In genomic region chr1:171065243-171065587, GRCm38 (mm10) we compare ENCODE assay signal across 8 mouse cellular contexts. TPM values are rescaled to one million over a fixed set of nuclear protein-coding genes. Genes with fewer than 3 reads are reported as not detected.
DNase-seq lines count a peak whose midpoint lies in the region; ATAC-seq lines count a peak whose summit lies in the region.
"Not testable (repeated sequence)": the region's sequence is repeated elsewhere in the genome, so short reads cannot be mapped to it uniquely, and the experiment has no call there.

No protein-coding gene starts in this region.

- H3K9ac ChIP-seq in intestine, embryonic 15.5 days; neural tube, embryonic 15.5 days (replicated peaks): not testable (repeated sequence)

- H3K36me3 ChIP-seq in heart, embryonic 10.5 days; intestine, embryonic 15.5 days; neural tube, embryonic 15.5 days: not testable (repeated sequence)

- not testable (repeated sequence) for H3K9me3 ChIP-seq in heart, embryonic 10.5 days; intestine, embryonic 15.5 days; neural tube, embryonic 15.5 days (replicated peaks)

- WGBS in heart, embryonic 10.5 days = under 1% methylated on average over 21 of the region's 35 CpGs
- WGBS in intestine, embryonic 15.5 days = 2% methylated on average over 24 of the region's 35 CpGs
- under 1% methylated on average over 23 of the region's 35 CpGs for WGBS in neural tube, embryonic 15.5 days

- peak overlapping the region; percentile 54 for H3K4me2 ChIP-seq in intestine, embryonic 15.5 days (replicated peaks)
- H3K4me2 ChIP-seq in neural tube, embryonic 15.5 days = peak overlapping the region; percentile 47

- H3K27ac ChIP-seq in heart, embryonic 10.5 days; intestine, embryonic 15.5 days; neural tube, embryonic 15.5 days (replicated peaks): not testable (repeated sequence)

- intact Hi-C loops in left cerebral cortex, postnatal 25 days (cut with DNase I) = not testable (repeated sequence)

- H3K27me3 ChIP-seq in heart, embryonic 10.5 days (ENCODE audit: insufficient read depth, poor library complexity, severe bottlenecking) = peaks cover 37% of the 10 kb centered on the region
- peaks cover 26% of the 10 kb centered on the region for H3K27me3 ChIP-seq in intestine, embryonic 15.5 days (replicated peaks)
- H3K27me3 ChIP-seq in neural tube, embryonic 15.5 days (replicated peaks) = peaks cover 45% of the 10 kb centered on the region

- not testable (repeated sequence) for H3K4me1 ChIP-seq in heart, embryonic 10.5 days; intestine, embryonic 15.5 days (replicated peaks)
- peaks cover 11% of the 10 kb centered on the region for H3K4me1 ChIP-seq in neural tube, embryonic 15.5 days

- peak; percentile 73 for DNase-seq in adrenal gland, adult 2 months
- not testable (repeated sequence) for DNase-seq in heart, embryonic 10.5 days (ENCODE audit: low spot score)
- peak; percentile 35 to 45 for DNase-seq in left cerebral cortex, postnatal 25 days (ENCODE audit: low spot score in 2 of 2)
- DNase-seq in lung, postnatal 14 days = peak; percentile 56
- DNase-seq in testis, postnatal 10 days (ENCODE audit: low spot score) = peak; percentile 81

- ATAC-seq in erythroid progenitor cell, adult 5-6 weeks (replicated peaks; ENCODE audit: low FRiP score, poor library complexity, severe bottlenecking) = peak; percentile 9; the same call in 1 of the 2 replicates
- peak; percentile 57 for ATAC-seq in intestine, embryonic 15.5 days
- ATAC-seq in neural tube, embryonic 15.5 days (ENCODE audit: low FRiP score) = peak; percentile 40

- H3K4me3 ChIP-seq in heart, embryonic 10.5 days = peak overlapping the region; percentile 51
- peak overlapping the region; percentile 35 for H3K4me3 ChIP-seq in intestine, embryonic 15.5 days (replicated peaks)
- peak overlapping the region; percentile 32 for H3K4me3 ChIP-seq in neural tube, embryonic 15.5 days (replicated peaks)

RNA-seq across cellular contexts. Expression of gene Fcgr3, which starts 0.5 kb away (rescaled TPM):
- 10 to 100 TPM; 16.4 to 17.7 TPM for total RNA-seq in adrenal gland, adult 2 months (2021)
- polyA plus RNA-seq in adrenal gland, adult 2 months (2012; rRNA removed) = 5.4 and 5.5 TPM in 2 replicates
- total RNA-seq in erythroid progenitor cell, adult 5-6 weeks (2015; ENCODE audit: low replicate concordance) = 78.6 and 80.1 TPM in 2 replicates
- total RNA-seq in erythroid progenitor cell, adult 5-6 weeks (2017; ENCODE audit: low replicate concordance) = 29.8 and 53.5 TPM in 2 replicates
- polyA plus RNA-seq in heart, embryonic 10.5 days (2016; fragmentation: Nextera tagmentation; extraction: Ambion mirVana) = 1.3 and 4.1 TPM in 2 replicates
- 14.0 and 14.7 TPM in 2 replicates for polyA plus RNA-seq in intestine, embryonic 15.5 days (2015; fragmentation: Nextera tagmentation; extraction: Ambion mirVana)
- total RNA-seq in left cerebral cortex, postnatal 25 days (2021) = 10 to 100 TPM; 13.8 TPM
- polyA plus RNA-seq in neural tube, embryonic 15.5 days (2015; fragmentation: Nextera tagmentation; extraction: Ambion mirVana) = 11.5 and 11.8 TPM in 2 replicates

RNA-seq across cellular contexts. Expression of gene Fcgr4, which starts 46.5 kb away (rescaled TPM):
- total RNA-seq in adrenal gland, adult 2 months (2021) = 1 to 10 TPM; 5.1 to 6.9 TPM
- polyA plus RNA-seq in adrenal gland, adult 2 months (2012; rRNA removed) = 1.6 and 2.0 TPM in 2 replicates
- total RNA-seq in erythroid progenitor cell, adult 5-6 weeks (2015; ENCODE audit: low replicate concordance) = 12.2 and 20.2 TPM in 2 replicates
- total RNA-seq in erythroid progenitor cell, adult 5-6 weeks (2017; ENCODE audit: low replicate concordance) = 7.3 and 7.6 TPM in 2 replicates
- polyA plus RNA-seq in heart, embryonic 10.5 days (2016; fragmentation: Nextera tagmentation; extraction: Ambion mirVana) = 0.14 TPM in 1 of 2 replicates, not detected in the other
- 1.7 and 1.8 TPM in 2 replicates for polyA plus RNA-seq in intestine, embryonic 15.5 days (2015; fragmentation: Nextera tagmentation; extraction: Ambion mirVana)
- total RNA-seq in left cerebral cortex, postnatal 25 days (2021) = not detected
- 0.40 and 0.95 TPM in 2 replicates for polyA plus RNA-seq in neural tube, embryonic 15.5 days (2015; fragmentation: Nextera tagmentation; extraction: Ambion mirVana)

RNA-seq across cellular contexts. Expression of gene Cfap126, which starts 48.5 kb away (rescaled TPM):
- 1 to 10 TPM; 2.7 to 3.1 TPM for total RNA-seq in adrenal gland, adult 2 months (2021)
- polyA plus RNA-seq in adrenal gland, adult 2 months (2012; rRNA removed) = 2.2 and 3.1 TPM in 2 replicates
- total RNA-seq in erythroid progenitor cell, adult 5-6 weeks (2015; ENCODE audit: low replicate concordance) = 19.8 TPM in 1 of 2 replicates, not detected in the other
- not detected in 2 replicates for total RNA-seq in erythroid progenitor cell, adult 5-6 weeks (2017; ENCODE audit: low replicate concordance)
- 1.6 and 3.7 TPM in 2 replicates for polyA plus RNA-seq in heart, embryonic 10.5 days (2016; fragmentation: Nextera tagmentation; extraction: Ambion mirVana)
- 1.7 and 1.8 TPM in 2 replicates for polyA plus RNA-seq in intestine, embryonic 15.5 days (2015; fragmentation: Nextera tagmentation; extraction: Ambion mirVana)
- total RNA-seq in left cerebral cortex, postnatal 25 days (2021) = under 1 TPM; 0.34 to 0.43 TPM
- 4.4 and 6.3 TPM in 2 replicates for polyA plus RNA-seq in neural tube, embryonic 15.5 days (2015; fragmentation: Nextera tagmentation; extraction: Ambion mirVana)
